Mouse (Mus musculus) E14TG2a.4 (cell line): ENCODE results near the gene Olfr1199.

ENCODE experiments used
- H3K27me3 ChIP-seq: 2 replicates; pipeline ENCODE4 v1.6.1; 2014; ENCODE audit warnings: low read length, control low read depth; ENCODE audit not compliant: insufficient read depth
- H3K36me3 ChIP-seq: 2 replicates; pipeline ENCODE4 v1.6.1; 2014; ENCODE audit warnings: low read length, control low read depth; ENCODE audit not compliant: insufficient read depth
- H3K4me1 ChIP-seq: replicated peaks from 2 replicates; pipeline ENCODE4 v1.6.1; 2014; ENCODE audit warnings: low read depth, low read length, control low read depth
- H3K4me3 ChIP-seq: replicated peaks from 2 replicates; pipeline ENCODE4 v1.5.1; 2014; ENCODE audit warnings: mild to moderate bottlenecking, low read length
- H3K9me3 ChIP-seq: 2 replicates; pipeline ENCODE4 v1.6.1; 2014; ENCODE audit warnings: low read length, control low read depth
- CTCF ChIP-seq: conservative IDR thresholded peaks from 2 replicates; pipeline ENCODE4 v1.5.1; 2014; ENCODE audit warnings: low read length
- NANOG ChIP-seq: IDR thresholded peaks from 2 replicates; pipeline ENCODE4 v1.6.1; 2014; ENCODE audit warnings: borderline replicate concordance, low read length, mixed read lengths
- POU5F1 ChIP-seq: IDR thresholded peaks from 2 replicates; pipeline ENCODE4 v1.6.1; 2014; ENCODE audit warnings: low read length, borderline replicate concordance

The Olfr1199 gene

DNA sequence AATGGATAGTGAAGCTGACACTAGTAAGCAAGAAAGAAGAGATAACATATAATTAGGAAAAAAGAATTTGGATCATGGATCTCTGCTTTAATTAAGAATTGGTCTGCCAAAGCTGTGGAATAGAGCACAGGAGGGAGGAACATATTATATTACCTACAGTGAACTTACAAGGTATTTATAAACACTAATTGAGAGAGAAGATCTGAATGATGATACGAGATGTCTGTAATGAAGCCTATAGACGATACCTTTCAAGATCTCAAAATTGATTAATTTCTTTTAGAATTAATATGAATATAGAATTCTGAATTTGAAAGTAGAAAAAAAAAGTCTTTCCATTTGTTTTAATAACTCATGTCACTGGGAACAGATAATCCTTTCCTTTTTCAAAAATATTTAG is at the start of gene Olfr1199:
Gene Olfr1199 (minus strand): TSS at position 101 of the 400 bp plus-strand sequence.
- H3K36me3 ChIP-seq = no peaks in the 10 kb centered on the region
- no peak within 1 kb of the TSS for H3K4me3 ChIP-seq
- no peak for TF ChIP-seq POU5F1
- TF ChIP-seq NANOG = no peak
- TF ChIP-seq CTCF = no peak
- H3K9me3 ChIP-seq = no peaks in the 10 kb centered on the region
- no peaks in the 10 kb centered on the region for H3K4me1 ChIP-seq
- H3K27me3 ChIP-seq = no peaks in the 10 kb centered on the region

DNA sequence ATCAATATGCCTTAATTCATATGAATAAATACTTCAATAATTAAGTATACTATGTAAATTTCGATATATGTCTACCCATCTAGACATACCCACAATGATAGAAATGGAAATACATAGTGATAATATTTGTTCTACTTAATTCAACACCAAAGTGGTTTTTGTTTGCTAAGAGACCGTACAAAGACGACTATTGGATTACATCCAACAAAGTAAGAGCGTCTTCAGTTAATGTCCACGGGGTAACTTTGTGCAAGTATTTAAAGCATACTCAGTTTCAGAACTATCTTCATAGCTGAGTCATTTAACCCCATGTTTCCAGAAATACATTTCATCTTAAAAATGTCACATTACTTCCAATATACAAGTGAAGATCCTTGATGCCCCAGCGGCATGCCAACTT is 32.5 kb upstream of the Olfr1199 start, which contains the start of gene Olfr1201:
Gene Olfr1201 (plus strand): TSS at position 301 of the 400 bp plus-strand sequence.
- Histone ChIP-seq H3K36me3 (no peaks in the 10 kb centered on the region), H3K9me3 (no peaks in the 10 kb centered on the region), H3K4me3 (no peak within 1 kb of the TSS), H3K4me1 (no peaks in the 10 kb centered on the region), H3K27me3 (no peaks in the 10 kb centered on the region)
- no peak for TF ChIP-seq CTCF

DNA sequence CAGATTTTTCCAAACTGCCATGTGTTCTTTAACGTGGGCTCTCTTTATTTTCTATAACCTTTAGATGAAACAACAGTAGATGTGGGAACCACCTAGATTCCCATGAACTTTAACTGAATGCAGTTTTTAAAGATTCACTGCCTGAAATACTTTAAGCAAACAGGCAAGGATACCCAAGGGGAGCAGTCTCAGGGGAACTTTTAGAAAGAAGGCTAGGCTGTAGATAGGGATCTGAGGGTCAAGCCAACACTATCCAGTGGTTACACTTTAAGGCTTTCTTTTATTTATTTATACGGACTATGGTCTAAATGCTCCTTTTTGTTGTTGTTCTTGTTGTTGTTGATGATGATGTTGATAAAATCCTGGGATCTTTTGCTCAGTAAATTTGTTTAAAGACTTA is 10.1 kb upstream of the Olfr1199 start, which contains the start of gene Olfr1200:
Gene Olfr1200 (minus strand): TSS at position 101 of the 400 bp plus-strand sequence.
- Histone ChIP-seq H3K27me3 (no peaks in the 10 kb centered on the region), H3K4me3 (no peak within 1 kb of the TSS), H3K4me1 (no peaks in the 10 kb centered on the region), H3K36me3 (no peaks in the 10 kb centered on the region), H3K9me3 (no peaks in the 10 kb centered on the region)
- TF ChIP-seq POU5F1 = no peak
- no peak for TF ChIP-seq NANOG
- no peak for TF ChIP-seq CTCF

DNA sequence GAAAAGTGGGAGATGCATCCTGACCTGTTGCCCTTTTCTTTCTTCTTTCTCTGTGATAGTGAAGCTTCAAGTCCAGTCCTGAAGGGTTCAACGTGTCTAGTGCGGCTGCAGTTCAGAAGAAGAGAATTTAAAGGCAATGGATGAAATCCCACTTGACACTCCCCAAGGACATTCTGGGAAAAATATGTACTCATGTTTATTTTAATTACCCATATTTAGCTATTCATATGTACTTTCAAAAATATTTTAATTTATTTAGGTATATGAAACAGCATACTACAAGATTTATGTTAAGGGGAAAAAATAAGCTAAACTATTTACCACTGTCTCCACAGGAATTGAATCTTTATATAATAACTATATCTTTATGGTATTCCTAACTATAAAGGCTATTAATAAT is 9.0 kb downstream of the Olfr1199 start, which contains the start of gene Olfr1198:
Gene Olfr1198 (minus strand): TSS at position 101 of the 400 bp plus-strand sequence.
- Histone ChIP-seq H3K4me1 (no peaks in the 10 kb centered on the region), H3K27me3 (no peaks in the 10 kb centered on the region), H3K4me3 (no peak within 1 kb of the TSS), H3K9me3 (no peaks in the 10 kb centered on the region), H3K36me3 (no peaks in the 10 kb centered on the region)
- TF ChIP-seq CTCF (no peak), NANOG (no peak), POU5F1 (no peak)

DNA sequence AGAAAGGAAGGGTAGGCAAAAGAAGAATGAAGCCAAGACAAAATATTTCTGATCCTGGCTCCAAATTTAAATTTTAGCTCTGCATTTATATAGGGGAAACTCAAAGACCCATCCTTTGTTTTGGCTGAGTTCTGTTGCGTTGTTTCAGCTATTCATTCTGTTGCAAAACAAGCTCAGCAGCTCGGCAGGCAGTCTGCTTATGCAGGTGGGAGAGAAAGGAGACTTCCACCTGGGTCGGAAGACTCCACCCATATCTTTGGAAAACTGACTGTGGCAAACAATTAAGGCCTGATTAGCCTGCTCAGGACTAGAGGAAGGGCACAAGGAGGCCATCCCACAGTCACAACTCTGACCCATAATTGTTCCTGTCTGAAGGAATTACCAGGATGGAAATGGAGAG is 16.9 kb downstream of the Olfr1199 start:
- Histone ChIP-seq H3K4me1 (no peaks in the 10 kb centered on the region), H3K9me3 (peaks cover 40% of the 10 kb centered on the region), H3K36me3 (no peaks in the 10 kb centered on the region), H3K4me3 (no peak overlapping the region), H3K27me3 (no peaks in the 10 kb centered on the region)
- no peak for TF ChIP-seq POU5F1
- TF ChIP-seq CTCF = no peak
- TF ChIP-seq NANOG = no peak

DNA sequence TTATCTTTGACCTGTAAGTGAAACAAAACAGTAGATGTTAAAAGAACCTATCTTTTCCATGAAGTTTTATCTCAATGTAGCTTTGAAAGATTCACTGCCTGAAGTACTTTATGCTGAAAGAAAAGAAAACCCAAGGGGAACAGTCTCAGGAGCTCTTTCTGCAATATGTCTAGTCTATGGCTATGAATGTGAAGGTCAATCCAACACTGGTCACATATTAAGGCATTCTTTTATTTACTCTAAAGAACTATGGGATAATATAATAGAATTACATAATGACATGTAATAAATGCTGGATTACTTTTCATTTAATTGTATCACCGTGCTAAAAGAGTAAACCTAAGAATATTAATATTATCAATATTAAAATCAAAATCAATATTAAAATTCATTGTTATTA is 28.0 kb downstream of the Olfr1199 start, which contains the start of gene Olfr1197:
Gene Olfr1197 (minus strand): TSS at position 101 of the 400 bp plus-strand sequence.
- Histone ChIP-seq H3K36me3 (no peaks in the 10 kb centered on the region), H3K9me3 (no peaks in the 10 kb centered on the region), H3K27me3 (no peaks in the 10 kb centered on the region), H3K4me1 (no peaks in the 10 kb centered on the region), H3K4me3 (no peak within 1 kb of the TSS)
- no peak for TF ChIP-seq POU5F1

DNA sequence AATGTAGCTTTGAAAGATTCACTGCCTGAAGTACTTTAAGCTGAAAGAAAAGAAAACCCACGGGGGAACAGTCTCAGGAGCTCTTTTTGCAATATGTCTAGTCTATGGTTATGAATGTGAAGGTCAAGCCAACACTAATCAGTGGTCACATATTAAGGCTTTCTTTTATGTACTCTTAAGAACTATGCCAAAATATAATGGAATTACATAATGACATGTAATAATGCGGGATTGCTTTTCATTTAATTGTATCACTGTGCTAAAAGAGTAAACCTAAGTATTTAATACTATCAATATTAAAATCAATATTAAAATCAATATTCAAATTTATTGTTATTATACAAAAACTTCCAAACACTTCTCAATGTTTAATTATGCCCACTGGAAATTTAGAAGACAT is 55.8 kb downstream of the Olfr1199 start, which contains the start of gene Olfr1196:
Gene Olfr1196 (minus strand): TSS at position 101 of the 400 bp plus-strand sequence.
- Histone ChIP-seq H3K9me3 (no peaks in the 10 kb centered on the region), H3K36me3 (no peaks in the 10 kb centered on the region), H3K4me1 (no peaks in the 10 kb centered on the region), H3K4me3 (no peak within 1 kb of the TSS), H3K27me3 (no peaks in the 10 kb centered on the region)
- TF ChIP-seq CTCF (no peak), POU5F1 (no peak)
